In genomic region chr3:68836857-68837499, GRCm38 (mm10) we compare ENCODE assay signal across 24 mouse cellular contexts. TPM values are rescaled to one million over a fixed set of nuclear protein-coding genes. Genes with fewer than 3 reads are reported as not detected.
DNase-seq lines count a peak whose midpoint lies in the region; ATAC-seq and TF ChIP-seq lines count a peak whose summit lies in the region.
"Had no signal": no experiment of that assay in that cellular context is flagged by ENCODE, and none has a peak within 500 bp of the region (broad histone marks: within the 10 kb centered on the region; RNA-seq: fewer than 3 reads in every experiment).

No protein-coding gene starts in this region.

- no peak overlapping the region for H3K4me3 ChIP-seq in heart, adult 2 months
- no peak overlapping the region for H3K4me3 ChIP-seq in midbrain, embryonic 14.5 days (replicated peaks; ENCODE audit: low read depth, low read length)
- H3K4me3 ChIP-seq in midbrain, embryonic 10.5 days, result no peak overlapping the region
- no peak overlapping the region for H3K4me3 ChIP-seq in embryonic facial prominence, embryonic 11.5 days (ENCODE audit: low read depth, low read length)
- H3K4me3 ChIP-seq: embryonic facial prominence, embryonic 15.5 days; limb, embryonic 10.5 days had no signal

- TF ChIP-seq POLR2A in heart, adult 2 months (IDR thresholded peaks at IDR 0.05; ENCODE audit: insufficient read depth, low read depth, low read length), result no peak

- H3K27me3 ChIP-seq in heart, adult 2 months (ENCODE audit: control insufficient read depth, insufficient read depth, low read length), result no peaks in the 10 kb centered on the region
- no peaks in the 10 kb centered on the region for H3K27me3 ChIP-seq in midbrain, embryonic 14.5 days (ENCODE audit: control insufficient read depth, insufficient read depth, low read length)
- H3K27me3 ChIP-seq in midbrain, embryonic 10.5 days (ENCODE audit: low read depth, poor library complexity, severe bottlenecking), result no peaks in the 10 kb centered on the region
- no peaks in the 10 kb centered on the region for H3K27me3 ChIP-seq in embryonic facial prominence, embryonic 11.5 days (ENCODE audit: control insufficient read depth, insufficient read depth, low read length)
- H3K27me3 ChIP-seq: embryonic facial prominence, embryonic 15.5 days had no signal

- no peak; the same call in 1 of the 2 replicates for ATAC-seq in midbrain, embryonic 14.5 days (ENCODE audit: low FRiP score, low TSS enrichment)
- peak; percentile 70; the same call in 1 of the 2 replicates for ATAC-seq in embryonic facial prominence, embryonic 11.5 days (replicated peaks; ENCODE audit: insufficient number of reproducible peaks, low FRiP score, low TSS enrichment, low read depth)
- ATAC-seq: liver, postnatal 0 days had no signal

- no peaks in the 10 kb centered on the region for H3K79me2 ChIP-seq in heart, adult 2 months (replicated peaks; ENCODE audit: control insufficient read depth, insufficient read depth, low read length)

- intact Hi-C loops in heart, adult 2 months (cut with DNase I), result no loop called here

- H3K36me3 ChIP-seq in heart, adult 2 months (ENCODE audit: control insufficient read depth, insufficient read depth, low read length), result no peaks in the 10 kb centered on the region
- H3K36me3 ChIP-seq in midbrain, embryonic 14.5 days (ENCODE audit: control insufficient read depth, insufficient read depth, low read length), result no peaks in the 10 kb centered on the region
- H3K36me3 ChIP-seq in midbrain, embryonic 10.5 days, result no peaks in the 10 kb centered on the region
- no peaks in the 10 kb centered on the region for H3K36me3 ChIP-seq in embryonic facial prominence, embryonic 11.5 days (replicated peaks; ENCODE audit: control insufficient read depth, insufficient read depth, low read depth, low read length)
- H3K36me3 ChIP-seq: embryonic facial prominence, embryonic 15.5 days; limb, embryonic 10.5 days had no signal

- no peak for TF ChIP-seq EP300 in heart, adult 2 months (IDR thresholded peaks at IDR 0.05; ENCODE audit: insufficient read depth, low read depth, low read length)

- no peak overlapping the region for H3K4me2 ChIP-seq in midbrain, embryonic 14.5 days (ENCODE audit: low read length)
- no peak overlapping the region for H3K4me2 ChIP-seq in embryonic facial prominence, embryonic 11.5 days (ENCODE audit: low read depth, low read length)
- H3K4me2 ChIP-seq: embryonic facial prominence, embryonic 15.5 days; heart, embryonic 11.5 days had no signal

- no peak for TF ChIP-seq CTCF in heart, adult 2 months (IDR thresholded peaks at IDR 0.05)

- H3K27ac ChIP-seq in heart, adult 2 months, result no peak overlapping the region
- H3K27ac ChIP-seq in midbrain, embryonic 14.5 days (replicated peaks; ENCODE audit: low read depth, low read length), result no peak overlapping the region
- H3K27ac ChIP-seq in midbrain, embryonic 10.5 days (replicated peaks), result no peak overlapping the region
- no peak overlapping the region for H3K27ac ChIP-seq in embryonic facial prominence, embryonic 11.5 days (replicated peaks; ENCODE audit: low read depth, low read length)
- H3K27ac ChIP-seq: embryonic facial prominence, embryonic 15.5 days; limb, embryonic 10.5 days had no signal

- peak; percentile 53 for DNase-seq in heart, adult 11 months
- DNase-seq in heart, adult 2 months, result no peak
- peak; percentile 23 for DNase-seq in midbrain, embryonic 14.5 days
- DNase-seq in midbrain, embryonic 10.5 days (ENCODE audit: low spot score), result no peak
- no peak for DNase-seq in embryonic facial prominence, embryonic 11.5 days (ENCODE audit: low spot score)
- peak; percentile 49 for DNase-seq in retina, embryonic 14.5 days (ENCODE audit: low spot score)
- no peak for DNase-seq in thymus, postnatal 0 days (ENCODE audit: low spot score)
- DNase-seq in left cerebral cortex, adult 8-10 months (ENCODE audit: low spot score in 2 of 2), result no peak
- DNase-seq: B cell, adult 2 months; cerebellum, adult 2 months; heart, postnatal 10 days; kidney, adult 2 months; kidney, postnatal 10 days; liver, postnatal 0 days; lung, postnatal 10 days; thymus, postnatal 25 days had no signal

- H3K9ac ChIP-seq in heart, adult 2 months (ENCODE audit: low read depth, low read length), result no peak overlapping the region
- H3K9ac ChIP-seq in midbrain, embryonic 14.5 days (replicated peaks; ENCODE audit: low read length), result no peak overlapping the region
- H3K9ac ChIP-seq in embryonic facial prominence, embryonic 11.5 days (replicated peaks; ENCODE audit: low read length), result no peak overlapping the region
- H3K9ac ChIP-seq: embryonic facial prominence, embryonic 15.5 days; liver, postnatal 0 days had no signal

- H3K4me1 ChIP-seq in heart, adult 2 months (ENCODE audit: control insufficient read depth, insufficient read depth, low read length), result no peaks in the 10 kb centered on the region
- 0 out of 2 replicates have a peak, but pooled peaks cover 4% of the 10 kb centered on the region for H3K4me1 ChIP-seq in midbrain, embryonic 14.5 days (ENCODE audit: control insufficient read depth, insufficient read depth, low read length)
- H3K4me1 ChIP-seq in midbrain, embryonic 10.5 days, result 0 out of 2 replicates have a peak, but pooled peaks cover 5% of the 10 kb centered on the region
- H3K4me1 ChIP-seq in embryonic facial prominence, embryonic 11.5 days (ENCODE audit: control insufficient read depth, insufficient read depth, low read length), result no peaks in the 10 kb centered on the region
- H3K4me1 ChIP-seq: limb, embryonic 10.5 days had no signal

- WGBS in heart, adult 2 months, result 82% methylated on average over 6 of the region's 6 CpGs
- WGBS in midbrain, embryonic 14.5 days, result 49% methylated on average over 6 of the region's 6 CpGs
- 81% methylated on average over 6 of the region's 6 CpGs for WGBS in midbrain, embryonic 10.5 days
- 68% methylated on average over 6 of the region's 6 CpGs for WGBS in embryonic facial prominence, embryonic 11.5 days

- H3K9me3 ChIP-seq in midbrain, embryonic 14.5 days (ENCODE audit: control insufficient read depth, low read length), result no peaks in the 10 kb centered on the region
- H3K9me3 ChIP-seq in midbrain, embryonic 10.5 days (replicated peaks), result no peaks in the 10 kb centered on the region
- no peaks in the 10 kb centered on the region for H3K9me3 ChIP-seq in embryonic facial prominence, embryonic 11.5 days (replicated peaks; ENCODE audit: control insufficient read depth, low read length)
- H3K9me3 ChIP-seq: embryonic facial prominence, embryonic 15.5 days; limb, embryonic 10.5 days had no signal

RNA-seq across cellular contexts. Expression of gene 1110032F04Rik, which starts 32.4 kb away (rescaled TPM):
- total RNA-seq in heart, adult 2 months (2021), result 1 to 10 TPM in 1 of 2 experiments, under 1 TPM in 1; 0.64 to 1.2 TPM
- 0.44 and 0.76 TPM in 2 replicates for polyA plus RNA-seq in heart, adult 2 months (2012; rRNA removed)
- 4.4 and 5.3 TPM in 2 replicates for polyA plus RNA-seq in midbrain, embryonic 14.5 days (2014; fragmentation: Nextera tagmentation; extraction: Ambion mirVana)
- 0.85 and 1.3 TPM in 2 replicates for polyA plus RNA-seq in midbrain, embryonic 10.5 days (2016; fragmentation: Nextera tagmentation; extraction: Ambion mirVana)
- 1.4 and 1.5 TPM in 2 replicates for polyA plus RNA-seq in embryonic facial prominence, embryonic 11.5 days (2014; fragmentation: Nextera tagmentation; extraction: Ambion mirVana)
- polyA plus RNA-seq in thymus, postnatal 0 days (2015; fragmentation: Nextera tagmentation; extraction: Ambion mirVana), result 0.94 and 1.0 TPM in 2 replicates
- 10 to 100 TPM; 14.4 to 20.4 (median 16.9) TPM for total RNA-seq in left cerebral cortex, adult 8-10 months (2022)
- total RNA-seq: adrenal gland, adult 18-20 months; gastrocnemius, adult 18-20 months; liver, adult 2 months; megakaryocyte progenitor cell, adult 5-6 weeks had no signal
- polyA plus RNA-seq: liver, adult 2 months; testis, adult 2 months had no signal

Comparison
In these comparisons a context has a peak if more than half of its experiments do, and no peak if none do; other contexts are left out.
1. DNase-seq: peak in heart, adult 11 months (single experiment), midbrain, embryonic 14.5 days (single experiment) and retina, embryonic 14.5 days (single experiment); none in heart, adult 2 months (0 of 2), midbrain, embryonic 10.5 days (single experiment), embryonic facial prominence, embryonic 11.5 days (single experiment), thymus, postnatal 0 days (single experiment) and left cerebral cortex, adult 8-10 months (0 of 2).